Mouse (Mus musculus): ENCODE measurements around the gene Mgat1. TPM values are rescaled to one million over a fixed set of nuclear protein-coding genes. Genes with fewer than 3 reads are reported as not detected.
"Not testable (repeated sequence)": the region's sequence is repeated elsewhere in the genome, so short reads cannot be mapped to it uniquely, and the experiment has no call there.

Gene Mgat1
- polyA plus RNA-seq (2015; fragmentation: Nextera tagmentation; extraction: Ambion mirVana): 35.1 and 45.6 TPM in 2 replicates

GRCm38 (mm10) chr11:49243727-49244594 is at the start of gene Mgat1:
Mgat1 (plus strand) TSS chr11:49244191.
- peak; percentile 89 for ATAC-seq (ENCODE audit: insufficient read depth)
- H3K4me2 ChIP-seq: peak within 1 kb of the TSS; percentile 86
- no peaks in the 10 kb centered on the region for H3K27me3 ChIP-seq
- H3K9me3 ChIP-seq (replicated peaks): no peaks in the 10 kb centered on the region
- peak within 1 kb of the TSS; percentile 60 for H3K9ac ChIP-seq
- WGBS (ENCODE audit: insufficient replicate concordance): under 1% methylated on average over 57 of the region's 60 CpGs
- H3K27ac ChIP-seq (replicated peaks): peak within 1 kb of the TSS; percentile 94
- peak within 1 kb of the TSS; percentile 68 for H3K4me3 ChIP-seq (replicated peaks)
- peaks cover 67% of the 10 kb centered on the region for H3K4me1 ChIP-seq (replicated peaks)
- H3K36me3 ChIP-seq (replicated peaks): no peaks in the 10 kb centered on the region

- not testable (repeated sequence) for H3K9me3 ChIP-seq (replicated peaks); H3K36me3 ChIP-seq (replicated peaks); H3K4me3 ChIP-seq (replicated peaks); H3K27me3 ChIP-seq; H3K27ac ChIP-seq (replicated peaks); H3K4me1 ChIP-seq (replicated peaks); H3K9ac ChIP-seq; H3K4me2 ChIP-seq; ATAC-seq (ENCODE audit: insufficient read depth)
- 82% methylated on average over 9 of the region's 9 CpGs for WGBS (ENCODE audit: insufficient replicate concordance)
Measured at GRCm38 (mm10) chr11:49194771-49195170, 49.2 kb upstream of the Mgat1 start.

- Histone ChIP-seq H3K9me3 (replicated peaks) (no peaks in the 10 kb centered on the region), H3K4me2 (no peak overlapping the region), H3K27ac (replicated peaks) (no peak overlapping the region), H3K36me3 (replicated peaks) (no peaks in the 10 kb centered on the region), H3K4me3 (replicated peaks) (no peak overlapping the region), H3K27me3 (no peaks in the 10 kb centered on the region), H3K9ac (no peak overlapping the region), H3K4me1 (replicated peaks) (no peaks in the 10 kb centered on the region; the same call in 1 of the 2 replicates)
- WGBS (ENCODE audit: insufficient replicate concordance): 23% methylated on average over 7 of the region's 7 CpGs
- peak; percentile 52 for ATAC-seq (ENCODE audit: insufficient read depth)
Measured at GRCm38 (mm10) chr11:49195819-49196322, 48.1 kb upstream of the Mgat1 start.

- no peak for ATAC-seq (ENCODE audit: insufficient read depth)
- no peak overlapping the region for H3K27ac ChIP-seq (replicated peaks)
- no peak overlapping the region for H3K9ac ChIP-seq
- no peaks in the 10 kb centered on the region for H3K36me3 ChIP-seq (replicated peaks)
- H3K4me2 ChIP-seq: no peak overlapping the region
- H3K4me1 ChIP-seq (replicated peaks): peaks cover 26% of the 10 kb centered on the region
- H3K9me3 ChIP-seq (replicated peaks): no peaks in the 10 kb centered on the region
- no peaks in the 10 kb centered on the region for H3K27me3 ChIP-seq
- H3K4me3 ChIP-seq (replicated peaks): no peak overlapping the region
Measured at GRCm38 (mm10) chr11:49200666-49201065, 43.3 kb upstream of the Mgat1 start.

- Histone ChIP-seq H3K4me2 (no peak overlapping the region), H3K9ac (no peak overlapping the region)
Measured at GRCm38 (mm10) chr11:49201142-49201541, 42.8 kb upstream of the Mgat1 start.

GRCm38 (mm10) chr11:49202071-49202470 is 41.9 kb upstream of the Mgat1 start:
- peak overlapping the region; percentile 91 for H3K9ac ChIP-seq
- 44% methylated on average over 2 of the region's 2 CpGs for WGBS (ENCODE audit: insufficient replicate concordance)
- H3K9me3 ChIP-seq (replicated peaks): no peaks in the 10 kb centered on the region
- H3K4me2 ChIP-seq: peak overlapping the region; percentile 92
- no peak for ATAC-seq (ENCODE audit: insufficient read depth)
- H3K36me3 ChIP-seq (replicated peaks): 0 out of 2 replicates have a peak, but pooled peaks cover 9% of the 10 kb centered on the region
- peak overlapping the region; percentile 88 for H3K4me3 ChIP-seq (replicated peaks)
- H3K4me1 ChIP-seq (replicated peaks): peaks cover 37% of the 10 kb centered on the region
- H3K27ac ChIP-seq (replicated peaks): peak overlapping the region; percentile 99
- no peaks in the 10 kb centered on the region for H3K27me3 ChIP-seq

More at GRCm38 (mm10) chr11:49201142-49201541, 42.8 kb upstream of the Mgat1 start:
- ATAC-seq (ENCODE audit: insufficient read depth): no peak
- Histone ChIP-seq H3K36me3 (replicated peaks) (0 out of 2 replicates have a peak, but pooled peaks cover under 1% of the 10 kb centered on the region), H3K9me3 (replicated peaks) (no peaks in the 10 kb centered on the region), H3K4me1 (replicated peaks) (peaks cover 28% of the 10 kb centered on the region), H3K27me3 (no peaks in the 10 kb centered on the region), H3K27ac (replicated peaks) (no peak overlapping the region), H3K4me3 (replicated peaks) (no peak overlapping the region)

- Histone ChIP-seq H3K9me3 (replicated peaks) (no peaks in the 10 kb centered on the region), H3K27me3 (no peaks in the 10 kb centered on the region), H3K4me2 (peak overlapping the region; percentile 92), H3K27ac (replicated peaks) (peak overlapping the region; percentile 99), H3K9ac (peak overlapping the region; percentile 91), H3K4me1 (replicated peaks) (peaks cover 42% of the 10 kb centered on the region), H3K36me3 (replicated peaks) (0 out of 2 replicates have a peak, but pooled peaks cover 9% of the 10 kb centered on the region), H3K4me3 (replicated peaks) (peak overlapping the region; percentile 88)
- peak; percentile 8; the same call in 1 of the 2 replicates for ATAC-seq (ENCODE audit: insufficient read depth)
- 2% methylated on average over 10 of the region's 10 CpGs for WGBS (ENCODE audit: insufficient replicate concordance)
Measured at GRCm38 (mm10) chr11:49202523-49203061, 41.4 kb upstream of the Mgat1 start.

GRCm38 (mm10) chr11:49203129-49203768 is 40.7 kb upstream of the Mgat1 start, which contains the start of gene Zfp62:
Zfp62 (plus strand) TSS chr11:49203292.
- WGBS (ENCODE audit: insufficient replicate concordance): under 1% methylated on average over 47 of the region's 47 CpGs
- H3K27ac ChIP-seq (replicated peaks): peak within 1 kb of the TSS; percentile 99
- ATAC-seq (ENCODE audit: insufficient read depth): peak; percentile 96

GRCm38 (mm10) chr11:49203771-49204497 is 40.1 kb upstream of the Mgat1 start:
- 0 out of 2 replicates have a peak, but pooled peaks cover 9% of the 10 kb centered on the region for H3K36me3 ChIP-seq (replicated peaks)
- peak; percentile 65 for ATAC-seq (ENCODE audit: insufficient read depth)
- peak overlapping the region; percentile 88 for H3K4me3 ChIP-seq (replicated peaks)
- H3K9ac ChIP-seq: peak overlapping the region; percentile 91
- peaks cover 50% of the 10 kb centered on the region for H3K4me1 ChIP-seq (replicated peaks)
- peak overlapping the region; percentile 92 for H3K4me2 ChIP-seq
- no peaks in the 10 kb centered on the region for H3K9me3 ChIP-seq (replicated peaks)
- WGBS (ENCODE audit: insufficient replicate concordance): 0% methylated on average over 24 of the region's 24 CpGs
- no peaks in the 10 kb centered on the region for H3K27me3 ChIP-seq
- peak overlapping the region; percentile 99 for H3K27ac ChIP-seq (replicated peaks)

More at GRCm38 (mm10) chr11:49203129-49203768, 40.7 kb upstream of the Mgat1 start, which contains the start of gene Zfp62:
- Histone ChIP-seq H3K4me3 (replicated peaks) (peak within 1 kb of the TSS; percentile 88), H3K4me1 (replicated peaks) (peaks cover 47% of the 10 kb centered on the region), H3K4me2 (peak within 1 kb of the TSS; percentile 92), H3K36me3 (replicated peaks) (0 out of 2 replicates have a peak, but pooled peaks cover 9% of the 10 kb centered on the region), H3K9me3 (replicated peaks) (no peaks in the 10 kb centered on the region), H3K27me3 (no peaks in the 10 kb centered on the region), H3K9ac (peak within 1 kb of the TSS; percentile 91)

GRCm38 (mm10) chr11:49205080-49205590 is 38.9 kb upstream of the Mgat1 start:
- WGBS (ENCODE audit: insufficient replicate concordance): 80% methylated on average over 6 of the region's 6 CpGs
- no peaks in the 10 kb centered on the region for H3K9me3 ChIP-seq (replicated peaks)

More at GRCm38 (mm10) chr11:49205080-49205590, 38.9 kb upstream of the Mgat1 start:
- Histone ChIP-seq H3K27ac (replicated peaks) (0 out of 2 replicates have a peak overlapping the region, but pooled peaks have one; percentile 21), H3K4me3 (replicated peaks) (peak overlapping the region; percentile 5; the same call in 1 of the 2 replicates), H3K27me3 (no peaks in the 10 kb centered on the region), H3K9ac (no peak overlapping the region), H3K4me1 (replicated peaks) (peaks cover 55% of the 10 kb centered on the region), H3K4me2 (peak overlapping the region; percentile 92), H3K36me3 (replicated peaks) (0 out of 2 replicates have a peak, but pooled peaks cover 9% of the 10 kb centered on the region)
- ATAC-seq (ENCODE audit: insufficient read depth): no peak
